Mouse (Mus musculus): ENCODE measurements around the gene Brd2. TPM values are rescaled to one million over a fixed set of nuclear protein-coding genes. Genes with fewer than 3 reads are reported as not detected.
A peak's percentile ranks its signal among the peaks of the same experiment; 100 is the strongest.

The Brd2 gene
- polyA plus RNA-seq, 1 experiment from 2014 or later = 117 TPM

- 6% methylated on average over 31 of the region's 31 CpGs for WGBS
- H3K27me3 ChIP-seq (ENCODE audit: insufficient read depth, low read length) = peaks cover 13% of the 10 kb centered on the region
- peak overlapping the region; percentile 80 for H3K4me2 ChIP-seq (replicated peaks; ENCODE audit: low read depth, low read length)
- H3K9me3 ChIP-seq (ENCODE audit: low read length) = no peaks in the 10 kb centered on the region
- H3K27ac ChIP-seq (ENCODE audit: low read length) = 0 out of 2 replicates have a peak overlapping the region, but pooled peaks have one; percentile 28
- H3K4me3 ChIP-seq (ENCODE audit: low read length) = peak overlapping the region; percentile 45
- H3K9ac ChIP-seq (replicated peaks; ENCODE audit: low read length) = peak overlapping the region; percentile 54
- peak; percentile 98 for ATAC-seq (ENCODE audit: low FRiP score, low TSS enrichment)
- H3K36me3 ChIP-seq (ENCODE audit: insufficient read depth, low read length) = no peaks in the 10 kb centered on the region
- H3K4me1 ChIP-seq (ENCODE audit: insufficient read depth, low read length) = peaks cover 23% of the 10 kb centered on the region; the same call in 1 of the 2 replicates
These were observed 13.1 kb upstream of the Brd2 start for GRCm38 (mm10) chr17:34135297-34136224.

GRCm38 (mm10) chr17:34134451-34134850 lies 12.0 kb upstream of the Brd2 start:
- Histone ChIP-seq H3K27me3 (ENCODE audit: insufficient read depth, low read length) (peaks cover 13% of the 10 kb centered on the region), H3K4me3 (ENCODE audit: low read length) (no peak overlapping the region), H3K4me2 (replicated peaks; ENCODE audit: low read depth, low read length) (no peak overlapping the region), H3K9me3 (ENCODE audit: low read length) (no peaks in the 10 kb centered on the region), H3K4me1 (ENCODE audit: insufficient read depth, low read length) (peaks cover 18% of the 10 kb centered on the region; the same call in 1 of the 2 replicates), H3K27ac (ENCODE audit: low read length) (no peak overlapping the region), H3K9ac (replicated peaks; ENCODE audit: low read length) (no peak overlapping the region), H3K36me3 (ENCODE audit: insufficient read depth, low read length) (no peaks in the 10 kb centered on the region)
- ATAC-seq (ENCODE audit: low FRiP score, low TSS enrichment) = no peak
- 80% methylated on average over 3 of the region's 3 CpGs for WGBS

GRCm38 (mm10) chr17:34133289-34133688 lies 10.9 kb upstream of the Brd2 start:
- peaks cover 23% of the 10 kb centered on the region for H3K4me1 ChIP-seq (ENCODE audit: insufficient read depth, low read length)
- H3K4me3 ChIP-seq (ENCODE audit: low read length) = no peak overlapping the region
- no peak overlapping the region for H3K27ac ChIP-seq (ENCODE audit: low read length)
- H3K36me3 ChIP-seq (ENCODE audit: insufficient read depth, low read length) = no peaks in the 10 kb centered on the region
- 76% methylated on average over 11 of the region's 11 CpGs for WGBS
- H3K9ac ChIP-seq (replicated peaks; ENCODE audit: low read length) = no peak overlapping the region
- H3K27me3 ChIP-seq (ENCODE audit: insufficient read depth, low read length) = peaks cover 4% of the 10 kb centered on the region
- no peaks in the 10 kb centered on the region for H3K9me3 ChIP-seq (ENCODE audit: low read length)
- no peak overlapping the region for H3K4me2 ChIP-seq (replicated peaks; ENCODE audit: low read depth, low read length)
- no peak for ATAC-seq (ENCODE audit: low FRiP score, low TSS enrichment)

- Histone ChIP-seq H3K4me3 (ENCODE audit: low read length) (no peak overlapping the region), H3K4me1 (ENCODE audit: insufficient read depth, low read length) (peaks cover 37% of the 10 kb centered on the region), H3K9me3 (ENCODE audit: low read length) (no peaks in the 10 kb centered on the region), H3K4me2 (replicated peaks; ENCODE audit: low read depth, low read length) (no peak overlapping the region), H3K27ac (ENCODE audit: low read length) (no peak overlapping the region), H3K27me3 (ENCODE audit: insufficient read depth, low read length) (0 out of 2 replicates have a peak, but pooled peaks cover 3% of the 10 kb centered on the region), H3K9ac (replicated peaks; ENCODE audit: low read length) (no peak overlapping the region), H3K36me3 (ENCODE audit: insufficient read depth, low read length) (no peaks in the 10 kb centered on the region)
- 82% methylated on average over 7 of the region's 7 CpGs for WGBS
- no peak for ATAC-seq (ENCODE audit: low FRiP score, low TSS enrichment)
These were observed 9.5 kb upstream of the Brd2 start for GRCm38 (mm10) chr17:34131911-34132310.

- 45% methylated on average over 19 of the region's 19 CpGs for WGBS
- Histone ChIP-seq H3K27me3 (ENCODE audit: insufficient read depth, low read length) (no peaks in the 10 kb centered on the region), H3K36me3 (ENCODE audit: insufficient read depth, low read length) (no peaks in the 10 kb centered on the region), H3K9me3 (ENCODE audit: low read length) (no peaks in the 10 kb centered on the region), H3K9ac (replicated peaks; ENCODE audit: low read length) (no peak overlapping the region), H3K4me1 (ENCODE audit: insufficient read depth, low read length) (peaks cover 29% of the 10 kb centered on the region), H3K4me3 (ENCODE audit: low read length) (no peak overlapping the region), H3K27ac (ENCODE audit: low read length) (no peak overlapping the region), H3K4me2 (replicated peaks; ENCODE audit: low read depth, low read length) (no peak overlapping the region)
- no peak for ATAC-seq (ENCODE audit: low FRiP score, low TSS enrichment)
These were observed 7.9 kb upstream of the Brd2 start for GRCm38 (mm10) chr17:34130073-34130947.

- H3K27me3 ChIP-seq (ENCODE audit: insufficient read depth, low read length) = no peaks in the 10 kb centered on the region
- H3K27ac ChIP-seq (ENCODE audit: low read length) = no peak overlapping the region
- peaks cover 37% of the 10 kb centered on the region for H3K4me1 ChIP-seq (ENCODE audit: insufficient read depth, low read length)
- no peaks in the 10 kb centered on the region for H3K36me3 ChIP-seq (ENCODE audit: insufficient read depth, low read length)
- 24% methylated on average over 18 of the region's 18 CpGs for WGBS
- no peak for ATAC-seq (ENCODE audit: low FRiP score, low TSS enrichment)
- peak overlapping the region; percentile 35 for H3K4me2 ChIP-seq (replicated peaks; ENCODE audit: low read depth, low read length)
- peak overlapping the region; percentile 12; the same call in 1 of the 2 replicates for H3K4me3 ChIP-seq (ENCODE audit: low read length)
- H3K9me3 ChIP-seq (ENCODE audit: low read length) = no peaks in the 10 kb centered on the region
- H3K9ac ChIP-seq (replicated peaks; ENCODE audit: low read length) = 0 out of 2 replicates have a peak overlapping the region, but pooled peaks have one; percentile 34
These were observed 6.7 kb upstream of the Brd2 start for GRCm38 (mm10) chr17:34128944-34129791.

GRCm38 (mm10) chr17:34128264-34128937 lies 6.0 kb upstream of the Brd2 start:
- peaks cover 45% of the 10 kb centered on the region for H3K4me1 ChIP-seq (ENCODE audit: insufficient read depth, low read length)
- WGBS = 25% methylated on average over 13 of the region's 13 CpGs
- H3K4me3 ChIP-seq (ENCODE audit: low read length) = peak overlapping the region; percentile 12; the same call in 1 of the 2 replicates
- 0 out of 2 replicates have a peak overlapping the region, but pooled peaks have one; percentile 34 for H3K9ac ChIP-seq (replicated peaks; ENCODE audit: low read length)
- H3K27me3 ChIP-seq (ENCODE audit: insufficient read depth, low read length) = no peaks in the 10 kb centered on the region
- H3K27ac ChIP-seq (ENCODE audit: low read length) = no peak overlapping the region
- no peaks in the 10 kb centered on the region for H3K36me3 ChIP-seq (ENCODE audit: insufficient read depth, low read length)
- H3K9me3 ChIP-seq (ENCODE audit: low read length) = no peaks in the 10 kb centered on the region
- ATAC-seq (ENCODE audit: low FRiP score, low TSS enrichment) = no peak
- H3K4me2 ChIP-seq (replicated peaks; ENCODE audit: low read depth, low read length) = peak overlapping the region; percentile 35

- no peaks in the 10 kb centered on the region for H3K9me3 ChIP-seq (ENCODE audit: low read length)
- no peaks in the 10 kb centered on the region for H3K36me3 ChIP-seq (ENCODE audit: insufficient read depth, low read length)
- H3K9ac ChIP-seq (replicated peaks; ENCODE audit: low read length) = no peak overlapping the region
- no peak overlapping the region for H3K27ac ChIP-seq (ENCODE audit: low read length)
- 18% methylated on average over 6 of the region's 6 CpGs for WGBS
- peak; percentile 46 for ATAC-seq (ENCODE audit: low FRiP score, low TSS enrichment)
- no peak overlapping the region for H3K4me3 ChIP-seq (ENCODE audit: low read length)
- no peak overlapping the region for H3K4me2 ChIP-seq (replicated peaks; ENCODE audit: low read depth, low read length)
- H3K27me3 ChIP-seq (ENCODE audit: insufficient read depth, low read length) = no peaks in the 10 kb centered on the region
- H3K4me1 ChIP-seq (ENCODE audit: insufficient read depth, low read length) = peaks cover 47% of the 10 kb centered on the region
These were observed 5.0 kb upstream of the Brd2 start for GRCm38 (mm10) chr17:34127475-34127874.
